Mouse (Mus musculus): ENCODE measurements around the gene Spats2. TPM values are rescaled to one million over a fixed set of nuclear protein-coding genes. Genes with fewer than 3 reads are reported as not detected.
A peak's percentile ranks its signal among the peaks of the same experiment; 100 is the strongest.
"Not testable (repeated sequence)": the region's sequence is repeated elsewhere in the genome, so short reads cannot be mapped to it uniquely, and the experiment has no call there.

The Spats2 gene
- total RNA-seq, 2 experiments from 2014 or later = 35.2 to 38.6 TPM

DNA sequence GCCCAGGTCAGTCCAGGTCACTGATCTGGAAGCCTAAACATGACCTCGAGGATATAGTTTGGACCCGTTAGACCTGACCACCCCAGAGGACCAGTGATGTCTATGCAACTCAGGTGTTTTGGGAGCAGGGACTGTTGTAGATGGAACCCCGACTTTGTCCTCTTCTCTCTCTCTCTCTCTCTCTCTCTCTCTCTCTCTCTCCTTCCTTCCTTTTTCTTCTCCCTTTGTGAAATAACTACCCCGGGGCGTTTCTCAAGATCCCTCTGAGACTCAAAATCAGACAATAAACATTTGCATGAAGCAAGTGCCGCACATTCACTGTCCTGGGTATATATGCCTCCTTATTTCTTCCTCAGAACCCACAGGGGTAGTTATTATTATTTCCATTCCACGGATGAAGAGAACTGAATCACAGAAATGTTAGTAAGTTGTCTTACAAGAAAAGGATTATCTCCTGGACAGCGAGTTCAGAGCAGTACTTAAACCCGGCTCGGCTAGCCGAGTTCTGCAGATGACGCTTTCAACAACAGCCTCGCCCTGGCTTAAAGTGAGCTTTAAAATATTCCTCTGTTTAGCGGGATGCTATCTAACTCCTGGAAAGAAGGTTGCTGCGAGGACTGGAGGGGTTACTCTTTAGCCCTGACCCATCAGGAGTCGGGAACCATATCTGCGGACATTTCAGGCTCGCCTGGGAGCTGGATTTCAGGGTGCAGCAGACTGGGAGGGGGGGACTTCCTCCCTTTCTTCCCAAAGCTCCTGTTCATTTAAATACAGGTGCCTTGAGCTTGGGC, 97.3 kb downstream of the Spats2 start:
- DNase-seq (ENCODE audit: low spot score in 2 of 2) = no peak

DNA sequence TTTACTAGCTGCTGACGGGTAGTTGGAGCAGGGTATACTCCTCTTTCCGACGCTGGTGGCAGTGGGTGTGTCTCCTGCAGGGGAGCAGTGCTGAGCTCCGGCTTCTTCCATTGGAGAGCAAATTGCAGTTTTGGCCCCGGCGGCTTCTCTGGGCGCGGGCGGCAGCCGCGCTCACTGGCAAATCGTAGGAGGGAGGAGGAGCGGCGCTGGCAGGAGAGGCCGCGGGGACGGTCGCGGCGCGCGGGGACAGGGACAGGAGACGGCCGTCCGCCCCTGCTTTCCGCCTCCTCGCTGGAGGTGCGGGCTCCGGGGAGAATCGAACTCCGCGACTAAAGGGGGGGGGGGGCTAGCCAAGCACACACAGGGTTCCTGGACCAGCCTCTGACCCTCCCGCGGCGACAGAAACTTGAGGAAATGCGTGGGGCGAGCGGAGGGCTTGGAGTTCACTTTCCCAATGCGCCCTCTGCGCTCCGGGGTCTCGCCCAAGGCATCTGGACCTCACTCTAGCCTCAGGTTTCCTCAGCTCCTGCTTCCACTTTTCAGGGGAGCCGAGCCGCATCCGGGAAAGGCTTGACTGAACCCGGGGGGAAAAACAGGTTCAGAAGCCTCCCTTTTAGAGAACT, 98.0 kb downstream of the Spats2 start:
- DNase-seq (ENCODE audit: low spot score in 2 of 2) = peak; percentile 41 to 47

DNA sequence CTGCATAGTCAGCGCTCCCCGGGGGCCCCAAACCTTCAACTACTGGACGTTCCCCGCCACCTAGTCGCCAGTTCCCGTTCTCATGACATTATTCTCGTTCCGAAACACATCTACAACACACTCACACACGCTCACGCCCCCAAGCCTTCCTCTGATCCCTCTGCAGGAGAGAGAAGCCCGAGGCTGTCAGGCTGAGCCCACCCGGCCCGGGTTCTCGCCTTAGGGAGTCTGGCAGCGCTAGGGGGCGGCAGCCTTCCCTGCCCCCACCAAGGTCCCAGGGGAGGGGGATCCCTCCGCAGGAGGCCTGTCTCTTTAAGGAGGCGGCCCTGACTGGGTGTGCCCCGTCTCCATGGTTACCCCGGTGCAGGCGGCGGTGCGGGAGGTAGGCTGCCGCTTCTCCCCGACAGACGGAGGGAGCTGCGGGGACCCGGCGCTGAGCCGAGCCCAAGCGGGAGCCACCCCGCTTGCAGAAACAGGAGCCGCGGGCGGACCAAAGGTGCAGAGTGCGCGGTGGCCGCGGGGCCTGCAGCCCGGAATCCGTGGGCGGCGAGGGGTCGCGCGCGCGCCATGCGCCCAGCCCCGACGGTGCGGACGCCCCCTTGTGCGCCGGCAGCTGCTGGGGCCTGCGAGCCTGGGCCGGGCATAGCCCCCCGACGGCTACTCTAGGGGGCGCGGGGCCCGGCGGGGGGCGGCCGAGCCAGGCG, 98.6 kb downstream of the Spats2 start, which contains the start of gene Kcnh3:
TSS of gene Kcnh3 (plus strand) at position 654 of the 704 bp plus-strand sequence.
- DNase-seq (ENCODE audit: low spot score in 2 of 2) = peak; percentile 70 to 72

DNA sequence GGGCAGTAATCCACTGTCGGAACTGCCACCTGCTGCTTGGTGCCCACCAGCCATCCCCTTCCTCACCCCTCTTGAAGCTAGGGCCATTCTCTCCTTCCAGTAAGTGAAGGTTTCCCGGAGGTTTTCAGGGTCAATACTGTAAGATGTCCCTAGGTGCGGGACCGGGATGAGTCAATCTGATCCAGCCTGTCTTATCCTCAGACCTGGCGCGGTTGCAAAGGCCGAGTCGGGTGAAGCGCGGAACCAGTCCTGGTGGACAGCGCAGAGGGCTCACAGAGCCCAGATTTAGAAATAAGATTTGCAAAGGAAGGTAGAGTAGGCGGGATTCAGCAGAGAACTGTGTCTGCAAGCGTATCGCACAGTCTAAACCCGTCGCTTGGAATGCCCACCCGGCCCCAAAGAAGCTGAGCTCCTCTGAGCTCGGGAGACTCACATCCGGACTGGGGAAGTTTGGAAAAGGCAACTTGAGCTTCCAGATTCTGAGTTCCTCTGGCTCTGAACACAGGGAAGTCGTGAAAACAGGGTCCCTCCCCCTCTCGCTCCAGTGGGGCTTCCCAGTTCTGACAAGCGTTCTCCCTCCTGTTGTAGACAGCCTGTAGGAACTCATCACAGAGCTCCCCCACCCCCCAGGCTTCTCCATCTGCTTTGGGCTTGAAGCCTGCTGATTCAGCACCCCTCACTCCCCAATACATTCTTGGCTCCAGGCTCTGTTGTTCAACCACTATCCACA, 99.5 kb downstream of the Spats2 start:
- peak; percentile 73 to 82 for DNase-seq (ENCODE audit: low spot score in 2 of 2)

DNA sequence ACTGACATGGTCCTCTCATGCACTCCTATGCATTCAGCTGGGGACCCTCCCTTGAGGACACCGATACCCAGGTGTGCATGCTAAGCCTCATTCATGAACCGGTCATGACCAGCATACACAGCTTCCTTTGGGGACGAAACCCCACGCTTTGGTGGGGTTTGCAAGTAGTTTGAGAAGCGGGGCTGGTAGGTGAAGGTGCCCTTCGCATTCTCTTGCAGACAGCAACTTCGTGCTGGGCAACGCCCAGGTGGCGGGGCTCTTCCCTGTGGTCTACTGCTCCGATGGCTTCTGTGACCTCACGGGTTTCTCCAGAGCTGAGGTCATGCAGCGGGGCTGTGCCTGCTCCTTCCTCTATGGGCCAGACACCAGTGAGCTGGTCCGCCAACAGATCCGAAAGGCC, 100.4 kb downstream of the Spats2 start:
- no peak for DNase-seq (ENCODE audit: low spot score in 2 of 2)

DNA sequence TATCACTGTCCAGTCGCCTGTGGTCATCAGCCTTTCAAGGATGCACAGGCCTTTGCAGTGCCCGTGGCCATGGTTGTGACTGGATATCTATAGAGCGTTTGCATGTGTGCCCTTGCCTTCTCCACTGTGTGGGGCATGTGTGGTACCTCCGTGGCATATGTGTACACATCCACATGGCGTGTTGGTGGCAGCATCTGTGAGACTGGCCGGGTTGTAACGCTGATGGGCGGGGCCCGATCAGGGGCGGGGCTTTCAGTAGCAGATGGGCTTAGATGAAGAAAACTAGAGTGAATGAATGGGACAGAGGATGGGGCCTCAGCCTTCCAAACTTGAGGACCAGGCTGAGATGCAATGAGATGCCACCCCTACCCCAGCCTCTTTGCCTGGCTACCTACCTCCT, 106.3 kb downstream of the Spats2 start:
- DNase-seq (ENCODE audit: low spot score in 2 of 2) = peak in 1 of 2 experiments; percentile 36

DNA sequence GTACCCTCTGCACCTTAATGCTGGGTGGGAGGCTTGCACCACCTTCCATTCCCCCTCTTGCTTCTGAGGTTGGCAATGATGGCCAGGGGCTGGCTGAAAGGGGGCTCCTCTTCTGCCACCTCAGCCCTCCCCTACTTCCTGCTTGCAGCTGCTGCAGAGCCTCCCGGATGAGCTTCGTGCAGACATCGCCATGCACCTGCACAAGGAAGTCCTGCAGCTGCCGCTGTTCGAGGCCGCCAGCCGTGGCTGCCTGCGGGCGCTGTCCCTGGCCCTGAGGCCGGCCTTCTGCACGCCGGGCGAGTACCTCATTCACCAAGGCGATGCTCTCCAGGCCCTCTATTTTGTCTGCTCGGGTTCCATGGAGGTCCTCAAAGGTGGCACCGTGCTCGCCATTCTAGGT, 108.0 kb downstream of the Spats2 start:
- no peak for DNase-seq (ENCODE audit: low spot score in 2 of 2)

DNA sequence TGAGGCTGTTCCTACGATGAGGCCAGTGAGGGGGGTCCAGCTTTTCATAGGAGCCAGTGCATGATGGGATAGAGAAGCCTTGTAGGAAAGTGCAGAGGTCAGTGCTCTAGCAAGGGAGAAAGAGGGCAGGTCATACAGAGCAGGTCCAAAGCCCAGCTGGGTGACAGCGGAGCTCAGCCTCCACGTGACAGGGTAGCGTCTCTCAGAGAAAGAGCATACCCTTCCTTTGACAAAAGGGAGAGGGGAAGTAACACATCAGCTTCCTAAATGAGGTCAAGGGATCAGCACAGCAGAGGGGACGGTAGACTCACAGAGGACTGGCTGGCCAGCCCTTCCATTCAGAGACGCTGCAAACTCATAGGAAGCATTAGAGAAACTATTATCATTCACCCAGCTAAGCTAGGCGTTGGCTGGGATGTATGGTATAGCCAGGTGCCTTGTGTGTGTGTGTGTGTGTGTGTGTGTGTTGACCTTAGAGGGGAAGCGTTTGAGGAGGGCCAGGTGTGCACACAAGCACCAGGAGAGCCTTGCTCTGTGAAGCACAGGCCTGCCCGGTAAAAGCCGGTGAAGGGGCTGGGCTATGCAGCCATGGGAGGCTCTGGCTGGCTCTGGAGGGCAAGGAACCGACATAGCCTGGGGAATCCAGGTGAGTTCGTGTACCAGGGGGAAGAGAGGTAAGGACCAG, 108.8 kb downstream of the Spats2 start:
- no peak for DNase-seq (ENCODE audit: low spot score in 2 of 2)

DNA sequence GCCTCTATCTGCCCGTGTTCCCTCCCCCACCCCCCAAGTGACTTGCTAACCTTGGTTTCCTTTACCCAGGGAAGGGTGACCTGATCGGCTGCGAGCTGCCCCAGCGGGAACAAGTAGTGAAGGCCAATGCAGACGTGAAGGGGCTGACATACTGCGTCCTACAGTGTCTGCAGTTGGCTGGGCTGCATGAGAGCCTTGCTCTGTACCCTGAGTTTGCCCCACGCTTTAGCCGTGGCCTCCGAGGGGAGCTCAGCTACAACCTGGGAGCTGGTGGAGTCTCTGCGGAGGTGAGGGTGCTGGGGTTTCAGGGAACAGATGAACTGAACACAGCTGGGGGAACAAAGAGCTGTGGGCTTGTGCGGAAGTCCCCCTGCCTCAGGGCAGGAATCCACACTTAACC, 112.3 kb downstream of the Spats2 start:
- no peak for DNase-seq (ENCODE audit: low spot score in 2 of 2)

DNA sequence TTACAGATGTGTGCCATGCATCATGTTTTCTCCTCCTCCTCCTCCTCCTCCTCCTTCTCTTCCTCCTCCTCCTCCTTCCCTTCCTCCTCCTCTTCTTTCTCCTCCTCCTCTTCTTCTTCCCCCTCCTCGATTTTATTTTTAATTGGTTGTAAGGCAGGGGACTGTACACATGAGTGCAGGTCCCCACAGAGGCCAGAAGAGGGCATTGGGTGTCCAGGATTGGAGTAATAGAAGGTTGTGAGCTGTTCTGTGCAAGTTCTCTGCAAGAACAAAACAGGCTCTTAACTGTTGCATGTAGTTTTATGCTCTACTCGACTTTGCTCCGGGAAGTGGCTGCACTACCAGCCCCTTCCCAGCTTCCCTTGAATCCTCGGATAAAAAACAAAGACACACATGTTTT, 114.4 kb downstream of the Spats2 start:
- no peak for DNase-seq (ENCODE audit: low spot score in 2 of 2)

DNA sequence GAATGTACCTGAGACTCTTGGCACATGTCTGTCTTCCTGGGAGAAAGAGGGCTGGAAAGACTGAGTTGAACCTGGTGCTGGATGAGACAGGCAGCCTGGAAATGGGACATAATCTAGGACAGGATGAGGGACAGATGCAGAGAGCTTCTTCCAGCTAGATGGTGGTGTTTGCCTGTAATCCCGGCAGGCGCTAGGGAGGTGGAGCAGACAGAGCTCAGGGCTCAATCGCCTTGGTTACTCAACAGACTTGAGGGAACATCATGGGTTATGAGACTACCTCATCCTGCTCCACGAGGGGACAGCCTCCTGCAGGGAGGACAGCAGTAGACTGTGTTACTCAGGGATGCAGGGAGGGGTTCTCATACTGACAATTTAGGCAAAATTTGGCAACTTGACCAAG, 115.5 kb downstream of the Spats2 start:
- DNase-seq (ENCODE audit: low spot score in 2 of 2) = no peak

DNA sequence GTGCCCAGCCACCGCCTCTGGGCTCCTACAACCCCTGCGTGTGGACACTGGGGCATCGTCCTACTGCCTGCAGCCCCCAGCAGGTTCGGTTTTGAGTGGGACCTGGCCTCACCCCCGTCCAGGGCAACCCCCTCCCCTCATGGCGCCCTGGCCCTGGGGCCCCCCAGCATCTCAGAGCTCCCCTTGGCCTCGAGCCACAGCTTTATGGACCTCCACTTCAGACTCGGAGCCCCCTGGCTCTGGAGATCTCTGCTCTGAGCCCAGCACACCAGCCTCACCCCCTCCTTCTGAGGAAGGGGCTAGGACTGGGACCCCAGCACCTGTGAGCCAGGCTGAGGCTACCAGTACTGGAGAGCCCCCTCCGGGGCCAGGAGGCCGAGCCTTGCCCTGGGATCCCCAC, 116.3 kb downstream of the Spats2 start:
- no peak for DNase-seq (ENCODE audit: low spot score in 2 of 2)

DNA sequence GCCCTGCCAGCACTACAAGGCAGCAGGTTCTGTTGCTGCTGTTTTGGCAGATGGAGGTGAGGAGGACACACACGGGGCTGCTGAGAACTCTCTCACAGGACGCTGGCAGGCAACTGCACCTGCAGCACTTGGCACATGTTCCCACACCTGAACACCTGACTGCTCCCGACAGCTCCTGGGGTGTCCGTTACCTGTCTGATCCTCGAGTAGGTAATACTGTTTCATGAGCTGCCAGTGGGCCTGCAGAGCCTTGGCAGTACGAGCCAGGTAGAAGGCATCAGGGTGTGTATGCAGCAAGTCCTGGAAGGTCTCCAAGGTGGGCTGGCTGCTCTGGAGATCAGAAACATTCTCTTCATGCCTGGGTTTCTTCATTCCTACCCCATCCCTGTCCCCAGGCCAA, 121.0 kb downstream of the Spats2 start:
- DNase-seq (ENCODE audit: low spot score in 2 of 2) = not testable (repeated sequence)

DNA sequence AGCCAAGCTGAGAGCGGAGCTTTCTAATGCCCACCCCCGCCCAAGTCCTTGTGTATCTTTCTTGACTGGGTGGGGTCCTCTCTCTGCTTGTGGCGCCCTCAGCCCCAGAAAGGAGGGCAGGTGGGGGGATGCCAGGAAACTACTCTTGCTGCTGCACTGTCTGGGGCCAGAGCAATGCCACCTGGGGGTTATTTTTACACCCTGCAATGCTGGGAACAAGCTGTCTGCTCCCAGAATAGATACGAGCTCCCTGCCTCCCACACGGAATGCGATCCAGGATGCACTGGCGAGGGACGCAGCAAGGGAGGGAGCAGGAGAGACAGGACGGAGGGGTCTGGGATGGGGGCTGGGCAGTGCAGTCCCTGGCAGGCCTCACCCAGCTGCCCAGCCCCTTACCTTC, 123.3 kb downstream of the Spats2 start:
- peak; percentile 54 to 67 for DNase-seq (ENCODE audit: low spot score in 2 of 2)

DNA sequence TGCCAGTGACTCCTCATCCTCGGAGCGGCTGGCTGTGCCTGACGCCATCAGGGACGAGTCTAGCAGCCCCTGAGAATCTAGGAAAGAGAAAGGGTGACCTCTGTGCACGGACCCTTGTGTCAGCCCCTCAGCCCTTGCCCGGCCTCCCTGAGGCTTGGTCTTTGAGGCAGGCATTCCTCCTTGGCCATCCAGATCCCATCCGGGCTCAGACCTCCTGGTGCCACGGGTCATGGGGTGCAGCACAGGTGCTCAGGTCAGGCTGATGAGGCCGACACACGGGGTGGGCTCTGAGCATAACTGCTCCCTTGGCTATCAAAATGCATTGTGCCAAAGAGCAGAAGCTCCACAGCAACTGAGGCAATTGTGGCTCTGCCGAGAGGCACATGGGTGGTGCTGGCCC, 124.2 kb downstream of the Spats2 start:
- DNase-seq (ENCODE audit: low spot score in 2 of 2) = no peak

DNA sequence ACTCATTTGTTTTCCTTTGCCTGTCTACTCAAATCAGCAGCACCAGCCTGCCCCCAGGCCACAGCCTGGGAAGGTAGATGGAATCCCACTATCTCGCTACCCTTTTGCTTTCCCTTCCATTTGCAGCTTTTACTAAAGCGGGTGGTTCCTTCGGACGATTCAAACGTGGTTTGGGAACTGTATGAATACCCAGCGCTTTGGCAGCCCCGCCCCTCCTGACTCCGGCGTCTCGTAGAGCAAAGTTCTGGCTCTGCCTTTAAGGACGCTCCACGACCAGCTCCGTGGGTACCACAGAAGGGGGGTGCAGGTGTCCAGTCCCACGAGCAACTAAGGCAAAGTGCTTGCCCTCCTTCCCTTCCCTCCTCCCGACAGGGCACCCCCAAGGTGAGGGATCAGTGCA, 125.4 kb downstream of the Spats2 start:
- DNase-seq (ENCODE audit: low spot score in 2 of 2) = not testable (repeated sequence)

DNA sequence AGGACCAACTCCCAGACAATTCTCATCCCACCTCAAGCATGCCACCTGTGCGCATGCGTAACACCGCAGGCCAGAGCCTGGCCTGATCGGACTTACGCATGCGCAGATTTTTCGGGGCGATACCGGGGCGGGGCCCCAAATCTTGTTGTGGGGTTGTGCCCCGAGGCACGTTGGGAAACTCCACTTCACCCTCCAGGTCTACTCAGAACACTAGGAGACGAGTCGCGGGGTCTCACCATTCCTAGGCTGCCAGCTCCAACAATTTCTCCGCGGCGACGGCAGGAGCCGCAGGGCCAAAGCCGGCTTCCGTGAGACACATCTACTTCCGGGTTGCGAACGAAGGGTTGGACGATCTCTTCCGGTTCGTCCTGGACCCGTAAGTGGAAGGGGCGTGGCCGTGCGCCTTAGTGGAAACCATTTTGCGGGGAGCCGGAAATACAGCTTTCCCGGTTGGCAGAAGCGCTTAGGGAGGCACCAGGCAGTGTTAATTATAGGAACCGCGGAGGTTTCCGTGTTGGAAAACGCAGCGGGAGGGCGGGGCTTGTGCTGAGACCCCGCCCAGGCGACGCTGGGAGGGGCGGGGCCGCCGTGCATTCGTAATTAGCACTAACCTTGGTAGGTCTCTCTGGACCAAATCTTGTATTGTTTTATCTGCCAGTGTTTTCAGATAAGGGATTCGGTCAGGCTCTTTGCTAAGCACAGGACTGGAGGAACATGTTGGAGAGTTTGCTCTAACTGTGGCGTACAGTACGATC, 126.1 kb downstream of the Spats2 start, which contains the start of gene Mcrs1:
TSS of gene Mcrs1 (minus strand) at position 336 of the 755 bp plus-strand sequence.
- DNase-seq (ENCODE audit: low spot score in 2 of 2) = peak; percentile 98 to 99

DNA sequence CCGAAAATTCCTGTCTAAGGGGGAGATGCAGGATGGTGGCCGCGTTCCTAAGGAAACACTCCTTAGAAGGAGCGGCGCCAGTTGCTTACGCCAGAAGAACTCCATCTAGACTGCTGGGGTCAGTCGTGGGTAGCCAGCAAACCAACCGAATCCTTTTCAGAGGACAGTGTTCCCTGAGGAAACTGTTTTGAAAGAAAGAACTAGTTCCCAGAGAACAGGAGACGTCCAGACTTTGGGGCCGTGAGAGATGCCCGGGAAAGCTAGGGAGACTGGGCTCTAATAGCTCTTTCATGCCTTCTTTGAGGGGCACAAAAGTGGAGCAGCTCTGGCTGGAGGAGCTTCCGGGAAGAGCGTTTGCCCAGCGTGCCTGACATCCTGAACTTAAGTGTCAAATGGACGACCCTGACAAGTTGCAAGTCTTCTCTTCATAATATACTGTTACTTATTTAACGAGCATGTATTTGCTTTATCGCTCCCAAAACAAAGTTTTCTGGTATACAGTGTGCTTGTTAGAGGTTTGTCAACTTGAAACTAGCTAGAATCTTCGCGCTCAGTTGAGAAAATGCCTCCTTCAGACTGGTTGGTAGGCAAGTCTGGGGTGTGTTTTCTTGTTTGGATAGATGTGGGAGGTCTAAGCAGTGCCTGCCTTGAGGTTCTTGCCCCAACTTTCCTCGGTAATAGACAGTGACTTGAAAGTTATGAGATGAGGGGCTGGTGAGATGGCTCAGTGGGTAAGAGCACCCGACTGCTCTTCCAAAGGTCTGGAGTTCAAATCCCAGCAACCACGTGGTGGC, 126.9 kb downstream of the Spats2 start:
- no peak for DNase-seq (ENCODE audit: low spot score in 2 of 2)

DNA sequence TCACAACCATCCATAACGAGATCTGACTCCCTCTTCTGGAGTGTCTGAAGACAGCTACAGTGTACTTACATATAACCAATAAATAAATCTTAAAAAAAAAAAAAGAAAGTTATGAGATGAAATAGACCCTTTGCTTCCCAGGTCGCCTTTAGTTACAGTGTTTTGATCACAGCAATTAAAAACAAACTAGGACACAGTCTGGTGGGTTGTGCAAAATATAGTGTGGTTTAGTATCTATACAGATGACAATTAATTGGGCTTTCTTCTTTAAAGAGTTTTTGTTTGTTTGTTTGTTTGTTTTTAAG, 127.4 kb downstream of the Spats2 start:
- DNase-seq (ENCODE audit: low spot score in 2 of 2) = not testable (repeated sequence)

Data from layer of hippocampus, postnatal 14 days (tissue).